Mouse (Mus musculus): ENCODE measurements around the gene Fam166a.
A peak's percentile ranks its signal among the peaks of the same experiment; 100 is the strongest.

Gene Fam166a

GRCm38 (mm10) chr2:25218445-25218844 is at the start of gene Fam166a:
Gene Fam166a (plus strand): TSS chr2:25218745.
- no peak for DNase-seq (ENCODE audit: low read depth)

- DNase-seq (ENCODE audit: low read depth), result no peak
Measured at GRCm38 (mm10) chr2:25169778-25170177, 48.8 kb upstream of the Fam166a start.

- DNase-seq (ENCODE audit: low read depth), result no peak
Measured at GRCm38 (mm10) chr2:25170326-25171100, 48.0 kb upstream of the Fam166a start.

- no peak for DNase-seq (ENCODE audit: low read depth)
Measured at GRCm38 (mm10) chr2:25171101-25171768, 47.3 kb upstream of the Fam166a start.

GRCm38 (mm10) chr2:25171769-25172153 is 46.8 kb upstream of the Fam166a start:
- DNase-seq (ENCODE audit: low read depth), result no peak

- DNase-seq (ENCODE audit: low read depth), result no peak
Measured at GRCm38 (mm10) chr2:25172629-25173028, 45.9 kb upstream of the Fam166a start.

GRCm38 (mm10) chr2:25173821-25174220 is 44.7 kb upstream of the Fam166a start:
- no peak for DNase-seq (ENCODE audit: low read depth)

- DNase-seq (ENCODE audit: low read depth), result no peak
Measured at GRCm38 (mm10) chr2:25174866-25175689, 43.5 kb upstream of the Fam166a start.

- DNase-seq (ENCODE audit: low read depth), result no peak
Measured at GRCm38 (mm10) chr2:25175690-25176078, 42.9 kb upstream of the Fam166a start.

- DNase-seq (ENCODE audit: low read depth), result no peak
Measured at GRCm38 (mm10) chr2:25176573-25176972, 42.0 kb upstream of the Fam166a start.

- no peak for DNase-seq (ENCODE audit: low read depth)
Measured at GRCm38 (mm10) chr2:25177076-25177475, 41.5 kb upstream of the Fam166a start.

GRCm38 (mm10) chr2:25177685-25178084 is 40.9 kb upstream of the Fam166a start:
- DNase-seq (ENCODE audit: low read depth), result no peak

GRCm38 (mm10) chr2:25178285-25178972 is 40.1 kb upstream of the Fam166a start:
- no peak for DNase-seq (ENCODE audit: low read depth)

- no peak for DNase-seq (ENCODE audit: low read depth)
Measured at GRCm38 (mm10) chr2:25179566-25180217, 38.9 kb upstream of the Fam166a start.

GRCm38 (mm10) chr2:25180478-25180903 is 38.1 kb upstream of the Fam166a start, which contains the start of gene Nrarp:
Gene Nrarp (plus strand): TSS chr2:25180758.
- DNase-seq (ENCODE audit: low read depth), result peak; percentile 83

GRCm38 (mm10) chr2:25180973-25181890 is 37.3 kb upstream of the Fam166a start:
- DNase-seq (ENCODE audit: low read depth), result peak; percentile 41

GRCm38 (mm10) chr2:25181891-25182397 is 36.6 kb upstream of the Fam166a start:
- no peak for DNase-seq (ENCODE audit: low read depth)

GRCm38 (mm10) chr2:25182664-25183063 is 35.9 kb upstream of the Fam166a start:
- no peak for DNase-seq (ENCODE audit: low read depth)

GRCm38 (mm10) chr2:25183336-25183735 is 35.2 kb upstream of the Fam166a start:
- no peak for DNase-seq (ENCODE audit: low read depth)

GRCm38 (mm10) chr2:25184496-25184895 is 34.0 kb upstream of the Fam166a start:
- DNase-seq (ENCODE audit: low read depth), result no peak
